Mouse (Mus musculus): ENCODE measurements around the gene Trpm8. TPM values are rescaled to one million over a fixed set of nuclear protein-coding genes. Genes with fewer than 3 reads are reported as not detected.

Gene Trpm8
- polyA plus RNA-seq, 1 experiment from 2014 or later: not detected

- WGBS: 71% methylated on average over 9 of the region's 9 CpGs
Observed at GRCm38 (mm10) chr1:88437206-88438126, 160.0 kb downstream of the Trpm8 start.

More at GRCm38 (mm10) chr1:88437206-88438126, 160.0 kb downstream of the Trpm8 start:
- H3K27me3 ChIP-seq: no peaks in the 10 kb centered on the region
- H3K27ac ChIP-seq: no peak overlapping the region
- H3K36me3 ChIP-seq: no peaks in the 10 kb centered on the region
- no peak overlapping the region for H3K9ac ChIP-seq
- no peak for ATAC-seq (replicated peaks; ENCODE audit: low FRiP score)
- H3K4me1 ChIP-seq: no peaks in the 10 kb centered on the region
- no peak overlapping the region for H3K4me3 ChIP-seq (replicated peaks)
- H3K4me2 ChIP-seq: no peak overlapping the region
- H3K9me3 ChIP-seq (replicated peaks): no peaks in the 10 kb centered on the region

Other genes with a start within 250 kb of the Trpm8 start
- gene Ugt1a10, start 222.3 kb upstream of the Trpm8 start, polyA plus RNA-seq (2015; fragmentation: Nextera tagmentation; extraction: Ambion mirVana): 17.5 TPM in 2 replicates
- 4.6 and 4.7 TPM in 2 replicates for gene Ugt1a9, start 206.9 kb upstream of the Trpm8 start, polyA plus RNA-seq (2015; fragmentation: Nextera tagmentation; extraction: Ambion mirVana)
- not detected in 2 replicates for gene Ugt1a8, start 189.8 kb upstream of the Trpm8 start, polyA plus RNA-seq (2015; fragmentation: Nextera tagmentation; extraction: Ambion mirVana)
- gene Ugt1a7c, start 182.6 kb upstream of the Trpm8 start, polyA plus RNA-seq (2015; fragmentation: Nextera tagmentation; extraction: Ambion mirVana): 8.9 and 11.4 TPM in 2 replicates
- 0.16 and 0.22 TPM in 2 replicates for gene Ugt1a6b, start 174.4 kb upstream of the Trpm8 start, polyA plus RNA-seq (2015; fragmentation: Nextera tagmentation; extraction: Ambion mirVana)
- 3.1 and 3.9 TPM in 2 replicates for gene Ugt1a6a, start 142.9 kb upstream of the Trpm8 start, polyA plus RNA-seq (2015; fragmentation: Nextera tagmentation; extraction: Ambion mirVana)
- gene Ugt1a5, start 111.6 kb upstream of the Trpm8 start, polyA plus RNA-seq (2015; fragmentation: Nextera tagmentation; extraction: Ambion mirVana): not detected in 2 replicates
- gene Ugt1a2, start 77.1 kb upstream of the Trpm8 start, polyA plus RNA-seq (2015; fragmentation: Nextera tagmentation; extraction: Ambion mirVana): 27.5 and 28.9 TPM in 2 replicates
- 10.7 TPM in 2 replicates for gene Dnajb3, start 71.9 kb upstream of the Trpm8 start, polyA plus RNA-seq (2015; fragmentation: Nextera tagmentation; extraction: Ambion mirVana)
- 1.2 and 1.8 TPM in 2 replicates for gene Ugt1a1, start 65.7 kb upstream of the Trpm8 start, polyA plus RNA-seq (2015; fragmentation: Nextera tagmentation; extraction: Ambion mirVana)
- 1.3 and 1.8 TPM in 2 replicates for gene Mroh2a, start 50.7 kb upstream of the Trpm8 start, polyA plus RNA-seq (2015; fragmentation: Nextera tagmentation; extraction: Ambion mirVana)
- 162 and 175 TPM in 2 replicates for gene Hjurp, start within 50 bp of the Trpm8 start, polyA plus RNA-seq (2015; fragmentation: Nextera tagmentation; extraction: Ambion mirVana)
- 56.5 and 62.0 TPM in 2 replicates for gene Spp2, start 129.3 kb downstream of the Trpm8 start, polyA plus RNA-seq (2015; fragmentation: Nextera tagmentation; extraction: Ambion mirVana)
- not detected in 2 replicates for gene Glrp1, start 232.4 kb downstream of the Trpm8 start, polyA plus RNA-seq (2015; fragmentation: Nextera tagmentation; extraction: Ambion mirVana)

Data from kidney, embryonic 15.5 days (tissue).